8 mouse cellular contexts compared by ENCODE assay signal in genomic region chr1:194334752-194335719, GRCm38 (mm10).
DNase-seq lines count a peak whose midpoint lies in the region; ATAC-seq and TF ChIP-seq lines count a peak whose summit lies in the region.

No protein-coding gene starts in this region.

- peak; percentile 11 to 17 for DNase-seq in heart, adult 18-20 months
- DNase-seq in cerebellum, adult 11-12 months: peak; percentile 62
- DNase-seq in heart, postnatal 10 days: peak; percentile 30 to 32
- DNase-seq in left cerebral cortex, postnatal 36 days (ENCODE audit: low spot score in 2 of 2): peak; percentile 42 to 50
- DNase-seq in stomach, postnatal 0 days (ENCODE audit: low spot score): no peak
- DNase-seq in thymus, postnatal 0 days (ENCODE audit: low spot score): no peak
- no peak for DNase-seq in ovary, adult 18-20 months (ENCODE audit: low spot score)

- no peaks in the 10 kb centered on the region for H3K9me3 ChIP-seq in heart, embryonic 12.5 days (replicated peaks)
- H3K9me3 ChIP-seq in stomach, postnatal 0 days (ENCODE audit: control insufficient read depth, low read length): no peaks in the 10 kb centered on the region

- no peak overlapping the region for H3K27ac ChIP-seq in heart, embryonic 12.5 days (ENCODE audit: poor library complexity, severe bottlenecking)
- peak overlapping the region; percentile 49; the same call in 1 of the 2 replicates for H3K27ac ChIP-seq in stomach, postnatal 0 days (replicated peaks)

- no peak overlapping the region for H3K4me3 ChIP-seq in heart, embryonic 12.5 days
- H3K4me3 ChIP-seq in stomach, postnatal 0 days (ENCODE audit: low read depth, low read length): no peak overlapping the region

- no peaks in the 10 kb centered on the region for H3K4me1 ChIP-seq in heart, embryonic 12.5 days (replicated peaks)
- no peaks in the 10 kb centered on the region for H3K4me1 ChIP-seq in stomach, postnatal 0 days (replicated peaks; ENCODE audit: control insufficient read depth, insufficient read depth)

- WGBS in heart, embryonic 12.5 days: 64% methylated on average over 5 of the region's 5 CpGs
- WGBS in stomach, postnatal 0 days: 56% methylated on average over 5 of the region's 5 CpGs

- no peaks in the 10 kb centered on the region for H3K36me3 ChIP-seq in heart, embryonic 12.5 days
- H3K36me3 ChIP-seq in stomach, postnatal 0 days (ENCODE audit: control insufficient read depth, insufficient read depth, low read length): no peaks in the 10 kb centered on the region

- H3K27me3 ChIP-seq in heart, embryonic 12.5 days (replicated peaks): peaks cover 33% of the 10 kb centered on the region
- H3K27me3 ChIP-seq in stomach, postnatal 0 days (ENCODE audit: control insufficient read depth, insufficient read depth, low read length): no peaks in the 10 kb centered on the region

- TF ChIP-seq CTCF in stomach, postnatal 0 days (IDR thresholded peaks at IDR 0.05; ENCODE audit: low read depth): no peak

- H3K4me2 ChIP-seq in heart, embryonic 12.5 days: no peak overlapping the region
- H3K4me2 ChIP-seq in stomach, postnatal 0 days (replicated peaks; ENCODE audit: low read depth): no peak overlapping the region

- ATAC-seq in heart, embryonic 12.5 days (ENCODE audit: insufficient number of reproducible peaks, low FRiP score): no peak
- ATAC-seq in stomach, postnatal 0 days (ENCODE audit: low FRiP score, low TSS enrichment): no peak

- no peak for TF ChIP-seq EP300 in stomach, postnatal 0 days (optimal IDR thresholded peaks at IDR 0.05)

- intact Hi-C loops in heart, postnatal 10 days (cut with DNase I): no loop called here
- intact Hi-C loops in left cerebral cortex, postnatal 36 days (cut with DNase I): no loop called here

- no peak overlapping the region for H3K9ac ChIP-seq in heart, embryonic 12.5 days
- no peak overlapping the region for H3K9ac ChIP-seq in stomach, postnatal 0 days (ENCODE audit: low read length)

Comparison
In these comparisons a context has a peak if more than half of its experiments do, and no peak if none do; other contexts are left out.
1. DNase-seq: peak in heart, adult 18-20 months (2 of 2), cerebellum, adult 11-12 months (single experiment), heart, postnatal 10 days (2 of 2) and left cerebral cortex, postnatal 36 days (2 of 2); none in stomach, postnatal 0 days (single experiment), thymus, postnatal 0 days (single experiment) and ovary, adult 18-20 months (single experiment).